Mouse (Mus musculus) testis, adult 2 months (tissue): Measurements from ENCODE around the gene Itpr3.

Experiments
- CTCF ChIP-seq: fragments of 200-500 bp; IDR thresholded peaks from 2 replicates; pipeline ENCODE4 v1.5.1; 2012; ENCODE audit warnings: low read depth, mild to moderate bottlenecking, inconsistent platforms, low read length, moderate library complexity; ENCODE audit not compliant: control insufficient read depth, insufficient read depth, insufficient replicate concordance
- POLR2A ChIP-seq: fragments of 200-500 bp; IDR thresholded peaks from 2 replicates; pipeline ENCODE4 v1.6.1; 2012; ENCODE audit warnings: low read depth, mild to moderate bottlenecking, inconsistent platforms, low read length, moderate library complexity; ENCODE audit not compliant: control insufficient read depth

GRCm38 (mm10) chr17:27070913-27071312, 13.8 kb downstream of the Itpr3 start:
- TF ChIP-seq CTCF (no peak), POLR2A (no peak)
